Mouse (Mus musculus) heart, embryonic 11.5 days (tissue): ENCODE data around the gene Atf6. TPM values are rescaled to one million over a fixed set of nuclear protein-coding genes. Genes with fewer than 3 reads are reported as not detected.
A peak's percentile ranks its signal among the peaks of the same experiment; 100 is the strongest.

ENCODE experiments used
- ATAC-seq: fragments of 200-750 bp; cut with Nextera tagmentation; replicated peaks from 2 replicates; pipeline ENCODE4 v1.8.0; 2017; ENCODE audit warnings: moderate library complexity; ENCODE audit not compliant: insufficient number of reproducible peaks, low FRiP score, low TSS enrichment
- H3K27ac ChIP-seq: fragments of 300-500 bp; sonication (generic); 2 replicates; pipeline ENCODE4 v1.5.1; 2014; ENCODE audit warnings: mild to moderate bottlenecking, low read depth, low read length
- H3K27me3 ChIP-seq: fragments of 300-500 bp; sonication (generic); 2 replicates; pipeline ENCODE4 v1.6.1; 2014; ENCODE audit warnings: mild to moderate bottlenecking, low read length, mixed read lengths; ENCODE audit not compliant: control insufficient read depth, insufficient read depth
- H3K36me3 ChIP-seq: fragments of 300-500 bp; sonication (generic); 2 replicates; pipeline ENCODE4 v1.6.1; 2014; ENCODE audit warnings: mild to moderate bottlenecking, low read length, moderate library complexity, mixed read lengths; ENCODE audit not compliant: control insufficient read depth, insufficient read depth
- H3K4me1 ChIP-seq: fragments of 300-500 bp; sonication (generic); 2 replicates; pipeline ENCODE4 v1.6.1; 2014; ENCODE audit warnings: low read length; ENCODE audit not compliant: control insufficient read depth, insufficient read depth
- H3K4me2 ChIP-seq: fragments of 300-500 bp; sonication (generic); 2 replicates; pipeline ENCODE4 v1.6.1; 2014; ENCODE audit warnings: mild to moderate bottlenecking, moderate library complexity
- H3K4me3 ChIP-seq: fragments of 300-500 bp; sonication (generic); 2 replicates; pipeline ENCODE4 v1.5.1; 2014; ENCODE audit warnings: low read depth, low read length
- H3K9ac ChIP-seq: fragments of 300-500 bp; sonication (generic); 2 replicates; pipeline ENCODE4 v1.6.1; 2014; ENCODE audit warnings: mild to moderate bottlenecking, low read depth, low read length, moderate library complexity
- H3K9me3 ChIP-seq: fragments of 300-500 bp; sonication (generic); replicated peaks from 2 replicates; pipeline ENCODE4 v1.6.1; 2016; ENCODE audit warnings: low read length; ENCODE audit not compliant: control insufficient read depth
- WGBS: fragments of 180-500 bp; shearing (Covaris S2); extraction: QIAGEN DNeasy Blood & Tissue Kit; methylation state at CpG from one replicate; pipeline ENCODE4 v1.1.7; 2014; ENCODE audit not compliant: insufficient replicate concordance; 5-methylcytosine and 5-hydroxymethylcytosine counted together
- polyA plus RNA-seq: library from polyadenylated mRNA; unstranded; fragments of >200 nt; fragmentation: Nextera tagmentation; extraction: Ambion mirVana; gene quantifications from 2 replicates; pipeline ENCODE4 v1.2.1, GENCODE M21; 2014

Atf6 gene
- polyA plus RNA-seq, 1 experiment from 2014 or later, result 13.7 TPM

GRCm38 (mm10) chr1:170871402-170871801 is 3.8 kb upstream of the Atf6 start:
- Histone ChIP-seq H3K36me3 (no peaks in the 10 kb centered on the region), H3K9me3 (no peaks in the 10 kb centered on the region), H3K27ac (no peak overlapping the region), H3K4me3 (no peak overlapping the region), H3K4me2 (no peak overlapping the region), H3K4me1 (0 out of 2 replicates have a peak, but pooled peaks cover 2% of the 10 kb centered on the region), H3K9ac (no peak overlapping the region), H3K27me3 (no peaks in the 10 kb centered on the region)
- WGBS, result 85% methylated on average over 6 of the region's 6 CpGs
- ATAC-seq, result no peak

- H3K4me2 ChIP-seq, result peak overlapping the region; percentile 80
- H3K4me3 ChIP-seq, result peak overlapping the region; percentile 93
- H3K9me3 ChIP-seq, result no peaks in the 10 kb centered on the region
- no peak overlapping the region for H3K27ac ChIP-seq
- H3K36me3 ChIP-seq, result no peaks in the 10 kb centered on the region
- peak overlapping the region; percentile 78 for H3K9ac ChIP-seq
- 0 out of 2 replicates have a peak, but pooled peaks cover 2% of the 10 kb centered on the region for H3K4me1 ChIP-seq
- 18% methylated on average over 14 of the region's 14 CpGs for WGBS
- ATAC-seq, result no peak
- H3K27me3 ChIP-seq, result no peaks in the 10 kb centered on the region
These were observed 1.3 kb upstream of the Atf6 start for GRCm38 (mm10) chr1:170868905-170869283.

- ATAC-seq, result peak; percentile 57
- peak overlapping the region; percentile 80 for H3K27ac ChIP-seq
These were observed 735 bp upstream of the Atf6 start for GRCm38 (mm10) chr1:170868107-170868904.

GRCm38 (mm10) chr1:170866992-170867690 is 430 bp downstream of the Atf6 start:
- 0 out of 2 replicates have a peak, but pooled peaks have one; percentile 12 for ATAC-seq
- Histone ChIP-seq H3K27ac (peak overlapping the region; percentile 80), H3K36me3 (no peaks in the 10 kb centered on the region), H3K4me3 (peak overlapping the region; percentile 93), H3K9me3 (no peaks in the 10 kb centered on the region), H3K27me3 (no peaks in the 10 kb centered on the region), H3K4me1 (0 out of 2 replicates have a peak, but pooled peaks cover 2% of the 10 kb centered on the region), H3K4me2 (peak overlapping the region; percentile 80), H3K9ac (peak overlapping the region; percentile 89)
- WGBS, result 1% methylated on average over 30 of the region's 30 CpGs

More at GRCm38 (mm10) chr1:170868107-170868904, 735 bp upstream of the Atf6 start:
- H3K36me3 ChIP-seq, result no peaks in the 10 kb centered on the region
- H3K9me3 ChIP-seq, result no peaks in the 10 kb centered on the region
- peak overlapping the region; percentile 93 for H3K4me3 ChIP-seq
- under 1% methylated on average over 33 of the region's 33 CpGs for WGBS
- H3K27me3 ChIP-seq, result no peaks in the 10 kb centered on the region
- peak overlapping the region; percentile 89 for H3K9ac ChIP-seq
- H3K4me2 ChIP-seq, result peak overlapping the region; percentile 80
- 0 out of 2 replicates have a peak, but pooled peaks cover 2% of the 10 kb centered on the region for H3K4me1 ChIP-seq

GRCm38 (mm10) chr1:170865406-170865805 is 2.2 kb downstream of the Atf6 start:
- Histone ChIP-seq H3K4me2 (no peak overlapping the region), H3K27ac (no peak overlapping the region), H3K9me3 (no peaks in the 10 kb centered on the region), H3K9ac (no peak overlapping the region), H3K27me3 (no peaks in the 10 kb centered on the region), H3K4me1 (0 out of 2 replicates have a peak, but pooled peaks cover 2% of the 10 kb centered on the region), H3K4me3 (no peak overlapping the region), H3K36me3 (no peaks in the 10 kb centered on the region)
- 50% methylated on average over 5 of the region's 5 CpGs for WGBS
- no peak for ATAC-seq

GRCm38 (mm10) chr1:170864754-170865153 is 2.8 kb downstream of the Atf6 start:
- no peak overlapping the region for H3K4me2 ChIP-seq
- WGBS, result 81% methylated on average over 3 of the region's 3 CpGs

GRCm38 (mm10) chr1:170864234-170864633 is 3.3 kb downstream of the Atf6 start:
- Histone ChIP-seq H3K27ac (no peak overlapping the region), H3K4me2 (no peak overlapping the region), H3K4me1 (0 out of 2 replicates have a peak, but pooled peaks cover 2% of the 10 kb centered on the region), H3K9me3 (no peaks in the 10 kb centered on the region), H3K36me3 (no peaks in the 10 kb centered on the region), H3K4me3 (no peak overlapping the region), H3K9ac (no peak overlapping the region), H3K27me3 (no peaks in the 10 kb centered on the region)
- ATAC-seq, result no peak

More at GRCm38 (mm10) chr1:170864754-170865153, 2.8 kb downstream of the Atf6 start:
- no peak for ATAC-seq
- H3K4me1 ChIP-seq, result 0 out of 2 replicates have a peak, but pooled peaks cover 2% of the 10 kb centered on the region
- H3K36me3 ChIP-seq, result no peaks in the 10 kb centered on the region
- no peaks in the 10 kb centered on the region for H3K9me3 ChIP-seq
- no peaks in the 10 kb centered on the region for H3K27me3 ChIP-seq
- H3K27ac ChIP-seq, result no peak overlapping the region
- H3K4me3 ChIP-seq, result no peak overlapping the region
- no peak overlapping the region for H3K9ac ChIP-seq

GRCm38 (mm10) chr1:170863033-170863432 is 4.5 kb downstream of the Atf6 start:
- ATAC-seq, result no peak
- Histone ChIP-seq H3K4me2 (no peak overlapping the region), H3K27ac (no peak overlapping the region), H3K36me3 (no peaks in the 10 kb centered on the region), H3K9ac (no peak overlapping the region), H3K9me3 (no peaks in the 10 kb centered on the region), H3K27me3 (no peaks in the 10 kb centered on the region), H3K4me3 (no peak overlapping the region), H3K4me1 (0 out of 2 replicates have a peak, but pooled peaks cover 2% of the 10 kb centered on the region)
- WGBS, result 50% methylated on average over 4 of the region's 4 CpGs
